Mouse (Mus musculus): ENCODE data around the gene Rdh16f1. TPM values are rescaled to one million over a fixed set of nuclear protein-coding genes. Genes with fewer than 3 reads are reported as not detected.
"Not testable (repeated sequence)": the region's sequence is repeated elsewhere in the genome, so short reads cannot be mapped to it uniquely, and the experiment has no call there.

The Rdh16f1 gene
- polyA plus RNA-seq, 1 experiment, result not detected

DNA sequence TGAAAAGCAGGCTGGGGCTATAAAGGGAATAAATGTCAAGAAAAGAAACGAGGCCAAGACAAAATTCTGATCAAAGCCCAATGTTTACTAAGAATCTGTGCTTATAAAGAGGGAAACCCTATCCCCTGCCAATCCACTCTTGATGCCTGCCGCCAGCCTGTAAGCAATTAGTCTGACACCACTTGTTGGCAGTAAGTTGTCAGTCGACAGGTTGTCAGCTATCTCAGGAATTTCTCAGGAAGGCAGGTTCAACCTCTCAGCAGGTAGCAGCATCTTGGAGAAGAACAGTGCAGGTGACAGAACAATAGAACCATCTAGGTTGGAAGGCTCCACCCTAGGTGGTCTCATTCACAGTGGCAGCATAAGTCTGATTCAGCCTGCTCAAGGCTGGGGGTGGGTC lies 69.5 kb downstream of the Rdh16f1 start:
- Histone ChIP-seq H3K4me3 (replicated peaks; ENCODE audit: control insufficient read depth, low read depth, low read length) (no peak overlapping the region), H3K4me1 (ENCODE audit: control insufficient read depth, insufficient read depth, low read length) (no peaks in the 10 kb centered on the region; the same call in 1 of the 2 replicates), H3K27ac (ENCODE audit: control insufficient read depth, insufficient read depth, low read depth, low read length, poor library complexity) (no peak overlapping the region)
- WGBS, result 80% methylated on average over 3 of the region's 3 CpGs
- no peak for TF ChIP-seq POLR2A (IDR thresholded peaks at IDR 0.05; ENCODE audit: borderline replicate concordance, control insufficient read depth, low read depth, low read length)
- no peak for TF ChIP-seq CTCF (IDR thresholded peaks at IDR 0.05; ENCODE audit: control insufficient read depth, insufficient read depth, low read length)

DNA sequence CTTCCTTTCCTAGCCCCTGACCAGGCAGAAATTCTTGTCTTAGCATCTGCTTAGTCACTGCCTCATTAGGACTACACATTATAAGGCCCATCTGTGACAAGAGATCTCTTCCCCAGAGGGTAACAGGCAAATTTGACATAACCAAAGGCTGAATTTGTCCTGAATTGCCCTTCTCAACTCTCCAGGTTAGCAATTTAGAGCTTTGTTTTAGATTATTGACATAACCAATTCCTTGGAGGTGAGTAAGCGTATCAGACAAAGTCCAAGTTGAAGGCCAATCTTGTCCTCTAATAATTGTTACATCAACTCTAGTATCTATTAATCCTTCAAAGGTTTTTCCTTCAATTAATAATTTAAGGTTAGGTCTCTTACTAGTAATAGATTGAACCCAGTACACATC lies 74.6 kb downstream of the Rdh16f1 start:
- not testable (repeated sequence) for H3K4me1 ChIP-seq (ENCODE audit: control insufficient read depth, insufficient read depth, low read length); H3K4me3 ChIP-seq (replicated peaks; ENCODE audit: control insufficient read depth, low read depth, low read length); H3K27ac ChIP-seq (ENCODE audit: control insufficient read depth, insufficient read depth, low read depth, low read length, poor library complexity)
- WGBS, result 90% methylated on average over 1 of the region's 1 CpGs

DNA sequence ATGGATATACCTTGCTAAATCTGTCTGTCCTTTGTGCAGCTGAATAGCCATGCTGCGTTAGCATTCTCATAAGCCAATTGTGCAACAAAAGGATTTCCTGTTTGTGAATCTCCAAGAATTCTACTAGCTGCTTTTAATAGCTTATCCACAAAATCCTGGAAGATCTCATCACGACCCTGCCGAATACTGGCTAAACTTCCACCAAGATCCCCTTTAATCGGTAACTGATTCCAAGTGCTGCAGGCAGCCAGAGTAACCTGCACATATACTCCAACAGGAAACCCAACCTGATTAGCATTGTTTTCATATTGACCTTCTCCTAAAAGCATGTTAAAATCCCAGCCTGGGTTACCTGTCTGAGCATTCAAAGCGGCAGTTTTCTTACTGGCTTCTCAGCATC lies 75.7 kb downstream of the Rdh16f1 start:
- H3K4me3 ChIP-seq (replicated peaks; ENCODE audit: control insufficient read depth, low read depth, low read length), result no peak overlapping the region
- no peaks in the 10 kb centered on the region for H3K4me1 ChIP-seq (ENCODE audit: control insufficient read depth, insufficient read depth, low read length)
- H3K27ac ChIP-seq (ENCODE audit: control insufficient read depth, insufficient read depth, low read depth, low read length, poor library complexity), result no peak overlapping the region
- 74% methylated on average over 5 of the region's 5 CpGs for WGBS
- no peak for TF ChIP-seq CTCF (IDR thresholded peaks at IDR 0.05; ENCODE audit: control insufficient read depth, insufficient read depth, low read length)
- TF ChIP-seq POLR2A (IDR thresholded peaks at IDR 0.05; ENCODE audit: borderline replicate concordance, control insufficient read depth, low read depth, low read length), result no peak

DNA sequence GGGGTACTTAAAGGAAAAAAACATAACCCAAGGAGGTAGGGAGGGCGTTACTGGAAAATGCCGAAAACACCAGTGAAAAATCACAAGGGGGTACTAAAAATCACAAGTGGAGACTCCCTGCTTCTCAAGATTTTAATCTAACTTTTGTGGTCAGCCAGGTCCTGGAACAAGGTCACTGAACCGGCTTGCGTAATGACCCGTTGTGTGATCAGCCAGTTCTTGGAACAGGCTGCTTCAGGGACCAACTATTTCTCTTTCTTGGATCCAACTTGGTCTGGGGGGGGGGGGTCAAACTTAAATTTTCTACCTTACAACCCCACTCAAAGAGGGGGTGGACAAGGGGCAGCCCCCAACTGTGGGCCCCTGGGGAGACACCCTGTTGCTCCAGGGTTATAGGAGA lies 78.2 kb downstream of the Rdh16f1 start:
- 70% methylated on average over 5 of the region's 5 CpGs for WGBS
- not testable (repeated sequence) for H3K4me3 ChIP-seq (replicated peaks; ENCODE audit: control insufficient read depth, low read depth, low read length); H3K4me1 ChIP-seq (ENCODE audit: control insufficient read depth, insufficient read depth, low read length); H3K27ac ChIP-seq (ENCODE audit: control insufficient read depth, insufficient read depth, low read depth, low read length, poor library complexity)

DNA sequence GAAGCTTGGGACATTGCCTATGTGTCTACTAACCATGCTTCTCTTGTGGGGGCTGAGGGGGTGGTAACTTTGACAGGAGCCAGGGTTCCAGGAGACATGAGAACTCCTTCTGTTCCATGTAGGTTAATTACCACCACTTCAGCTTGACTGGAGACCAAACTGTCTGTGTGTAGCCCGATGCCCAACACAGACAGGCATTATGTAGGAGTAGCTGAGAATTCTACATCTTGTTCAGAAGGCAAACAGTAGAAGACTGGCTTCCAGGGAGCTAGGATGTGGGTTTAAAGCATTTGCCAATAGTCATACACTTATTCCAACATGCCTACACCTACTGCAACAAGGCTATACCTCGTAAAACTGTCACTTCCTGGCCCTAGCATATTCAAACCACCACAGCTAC lies 79.0 kb downstream of the Rdh16f1 start:
- TF ChIP-seq CTCF (IDR thresholded peaks at IDR 0.05; ENCODE audit: control insufficient read depth, insufficient read depth, low read length) (no peak), POLR2A (IDR thresholded peaks at IDR 0.05; ENCODE audit: borderline replicate concordance, control insufficient read depth, low read depth, low read length) (no peak)
- 73% methylated on average over 2 of the region's 2 CpGs for WGBS
- H3K4me3 ChIP-seq (replicated peaks; ENCODE audit: control insufficient read depth, low read depth, low read length), result no peak overlapping the region
- no peaks in the 10 kb centered on the region for H3K4me1 ChIP-seq (ENCODE audit: control insufficient read depth, insufficient read depth, low read length)
- no peak overlapping the region for H3K27ac ChIP-seq (ENCODE audit: control insufficient read depth, insufficient read depth, low read depth, low read length, poor library complexity)

DNA sequence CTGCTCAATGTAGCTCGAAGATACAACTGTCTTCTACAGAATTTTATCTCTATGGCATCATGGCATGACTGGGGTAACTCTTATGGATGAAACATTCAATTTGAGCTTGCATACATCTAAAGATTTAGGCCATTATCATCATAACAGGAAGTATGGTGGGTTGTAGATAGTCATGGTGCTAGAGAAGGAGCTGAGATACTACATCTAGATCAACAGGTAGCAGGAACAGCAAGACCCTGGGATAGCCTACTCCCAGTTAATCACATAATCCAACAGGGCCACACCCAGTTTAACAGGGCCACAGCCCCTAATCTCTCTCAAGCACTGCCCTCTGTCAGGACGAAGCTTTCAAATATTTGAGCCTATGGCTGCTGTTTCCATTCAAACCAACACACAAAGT lies 81.2 kb downstream of the Rdh16f1 start:
- Histone ChIP-seq H3K27ac (ENCODE audit: control insufficient read depth, insufficient read depth, low read depth, low read length, poor library complexity) (no peak overlapping the region), H3K4me3 (replicated peaks; ENCODE audit: control insufficient read depth, low read depth, low read length) (no peak overlapping the region), H3K4me1 (ENCODE audit: control insufficient read depth, insufficient read depth, low read length) (no peaks in the 10 kb centered on the region)
- TF ChIP-seq CTCF (IDR thresholded peaks at IDR 0.05; ENCODE audit: control insufficient read depth, insufficient read depth, low read length), result no peak
- TF ChIP-seq POLR2A (IDR thresholded peaks at IDR 0.05; ENCODE audit: borderline replicate concordance, control insufficient read depth, low read depth, low read length), result no peak
- 58% methylated on average over 2 of the region's 2 CpGs for WGBS

Other genes with a start within 250 kb of the Rdh16f1 start
- not detected in 2 replicates for gene Ndufa4l2, start 244.8 kb upstream of the Rdh16f1 start, polyA plus RNA-seq (2011; ENCODE audit: insufficient read depth, insufficient read length, low replicate concordance, missing spikeins)
- 36.7 and 39.9 TPM in 2 replicates for gene Shmt2, start 237.3 kb upstream of the Rdh16f1 start, polyA plus RNA-seq (2011; ENCODE audit: insufficient read depth, insufficient read length, low replicate concordance, missing spikeins)
- gene Nxph4, start 225.2 kb upstream of the Rdh16f1 start, polyA plus RNA-seq (2011; ENCODE audit: insufficient read depth, insufficient read length, low replicate concordance, missing spikeins), result not detected in 2 replicates
- 23.5 and 48.3 TPM in 2 replicates for gene Lrp1, start 138.6 kb upstream of the Rdh16f1 start, polyA plus RNA-seq (2011; ENCODE audit: insufficient read depth, insufficient read length, low replicate concordance, missing spikeins)
- gene Stat6, start 116.8 kb upstream of the Rdh16f1 start, polyA plus RNA-seq (2011; ENCODE audit: insufficient read depth, insufficient read length, low replicate concordance, missing spikeins), result 31.6 and 60.1 TPM in 2 replicates
- gene Nemp1, start 92.9 kb upstream of the Rdh16f1 start, polyA plus RNA-seq (2011; ENCODE audit: insufficient read depth, insufficient read length, low replicate concordance, missing spikeins), result 6.7 and 7.3 TPM in 2 replicates
- gene Nab2, start 91.2 kb upstream of the Rdh16f1 start, polyA plus RNA-seq (2011; ENCODE audit: insufficient read depth, insufficient read length, low replicate concordance, missing spikeins), result 3.3 and 4.0 TPM in 2 replicates
- 1.4 and 1.7 TPM in 2 replicates for gene Myo1a, start 54.6 kb upstream of the Rdh16f1 start, polyA plus RNA-seq (2011; ENCODE audit: insufficient read depth, insufficient read length, low replicate concordance, missing spikeins)
- 8.4 and 13.8 TPM in 2 replicates for gene Tac2, start 35.3 kb upstream of the Rdh16f1 start, polyA plus RNA-seq (2011; ENCODE audit: insufficient read depth, insufficient read length, low replicate concordance, missing spikeins)
- 1.1 and 3.9 TPM in 2 replicates for gene Zbtb39, start 20.2 kb upstream of the Rdh16f1 start, polyA plus RNA-seq (2011; ENCODE audit: insufficient read depth, insufficient read length, low replicate concordance, missing spikeins)
- 1.2 and 2.8 TPM in 2 replicates for gene Gpr182, start 8.1 kb upstream of the Rdh16f1 start, polyA plus RNA-seq (2011; ENCODE audit: insufficient read depth, insufficient read length, low replicate concordance, missing spikeins)
- gene Rdh1, start 66 bp upstream of the Rdh16f1 start, polyA plus RNA-seq (2011; ENCODE audit: insufficient read depth, insufficient read length, low replicate concordance, missing spikeins), result not detected in 2 replicates
- gene Rdh9, start 16.6 kb downstream of the Rdh16f1 start, polyA plus RNA-seq (2011; ENCODE audit: insufficient read depth, insufficient read length, low replicate concordance, missing spikeins), result 0.55 TPM in 1 of 2 replicates, not detected in the other
- gene Rdh16, start 41.4 kb downstream of the Rdh16f1 start, polyA plus RNA-seq (2011; ENCODE audit: insufficient read depth, insufficient read length, low replicate concordance, missing spikeins), result 0.62 TPM in 1 of 2 replicates, not detected in the other
- not detected in 2 replicates for gene Rdh19, start 90.1 kb downstream of the Rdh16f1 start, polyA plus RNA-seq (2011; ENCODE audit: insufficient read depth, insufficient read length, low replicate concordance, missing spikeins)
- not detected in 2 replicates for gene Rdh16f2, start 106.7 kb downstream of the Rdh16f1 start, polyA plus RNA-seq (2011; ENCODE audit: insufficient read depth, insufficient read length, low replicate concordance, missing spikeins)
- gene Rdh7, start 129.0 kb downstream of the Rdh16f1 start, polyA plus RNA-seq (2011; ENCODE audit: insufficient read depth, insufficient read length, low replicate concordance, missing spikeins), result 1.1 and 4.5 TPM in 2 replicates
- not detected in 2 replicates for gene Sdr9c7, start 138.7 kb downstream of the Rdh16f1 start, polyA plus RNA-seq (2011; ENCODE audit: insufficient read depth, insufficient read length, low replicate concordance, missing spikeins)
- 0.90 and 1.4 TPM in 2 replicates for gene Hsd17b6, start 247.8 kb downstream of the Rdh16f1 start, polyA plus RNA-seq (2011; ENCODE audit: insufficient read depth, insufficient read length, low replicate concordance, missing spikeins)

Data from bone marrow, adult 2 months (tissue).